Mouse (Mus musculus) megakaryocyte, adult 5-6 weeks (primary cell): ENCODE data around the gene Pex11b. TPM values are rescaled to one million over a fixed set of nuclear protein-coding genes. Genes with fewer than 3 reads are reported as not detected.
A peak's percentile ranks its signal among the peaks of the same experiment; 100 is the strongest.
"Not testable (repeated sequence)": the region's sequence is repeated elsewhere in the genome, so short reads cannot be mapped to it uniquely, and the experiment has no call there.

Source experiments
- ATAC-seq: 2 replicates; pipeline ENCODE4 v1.8.0; 2016; ENCODE audit warnings: mild to moderate bottlenecking, inconsistent platforms; ENCODE audit not compliant: poor library complexity, severe bottlenecking
- total RNA-seq, 2 experiments: library from RNA; stranded (forward) in 1 of 2; stranded (reverse) in 1 of 2; fragments of 153-499, 151-499 nt in 1 of 2; fragments of 221-1000, 200-1000 nt in 1 of 2; gene quantifications; 2 replicates each; pipeline versions ENCODE4 v1.2.3 to v1.2.4; 2015 to 2017

The Pex11b gene
- total RNA-seq, 2 experiments from 2014 or later = 12.3 to 30.9 TPM

DNA sequence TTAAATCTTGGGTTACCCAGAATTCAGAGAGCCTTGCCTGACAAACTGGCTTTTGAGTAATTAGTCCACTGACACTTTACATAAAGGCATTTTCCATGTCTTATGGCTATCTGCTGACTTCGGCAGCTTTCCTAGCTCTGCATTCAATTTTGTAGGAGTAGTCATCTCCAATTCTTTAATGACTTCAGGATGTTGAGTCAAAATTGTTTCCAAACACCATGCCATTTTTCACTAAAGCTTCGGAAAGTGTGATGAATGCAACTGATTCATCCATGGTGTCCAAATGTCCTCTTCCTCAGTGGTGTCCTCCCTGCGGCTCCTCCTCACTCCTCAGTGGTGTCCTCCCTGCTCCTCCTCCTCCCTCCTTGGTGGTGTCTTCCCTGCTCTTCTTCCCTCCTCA, 17.2 kb upstream of the Pex11b start:
- ATAC-seq = no peak

DNA sequence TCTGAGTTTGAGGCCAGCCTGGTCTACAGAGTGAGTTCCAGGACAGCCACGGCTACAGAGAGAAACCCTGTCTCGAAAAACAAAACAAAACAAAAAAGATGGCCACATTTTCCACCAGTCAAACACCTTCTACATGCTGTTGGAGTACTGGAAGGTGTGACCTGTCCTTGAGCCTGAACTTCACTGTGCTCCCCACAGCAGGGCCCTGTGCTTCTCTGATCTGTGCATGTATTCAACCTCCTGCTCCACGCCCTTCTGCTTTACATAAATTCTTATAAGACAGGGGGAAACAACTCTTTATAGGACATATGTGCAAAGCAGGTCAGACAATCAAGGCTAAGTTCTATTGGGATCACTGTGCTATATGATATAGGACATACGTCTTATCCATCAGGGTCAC, 12.0 kb upstream of the Pex11b start:
- ATAC-seq = no peak

DNA sequence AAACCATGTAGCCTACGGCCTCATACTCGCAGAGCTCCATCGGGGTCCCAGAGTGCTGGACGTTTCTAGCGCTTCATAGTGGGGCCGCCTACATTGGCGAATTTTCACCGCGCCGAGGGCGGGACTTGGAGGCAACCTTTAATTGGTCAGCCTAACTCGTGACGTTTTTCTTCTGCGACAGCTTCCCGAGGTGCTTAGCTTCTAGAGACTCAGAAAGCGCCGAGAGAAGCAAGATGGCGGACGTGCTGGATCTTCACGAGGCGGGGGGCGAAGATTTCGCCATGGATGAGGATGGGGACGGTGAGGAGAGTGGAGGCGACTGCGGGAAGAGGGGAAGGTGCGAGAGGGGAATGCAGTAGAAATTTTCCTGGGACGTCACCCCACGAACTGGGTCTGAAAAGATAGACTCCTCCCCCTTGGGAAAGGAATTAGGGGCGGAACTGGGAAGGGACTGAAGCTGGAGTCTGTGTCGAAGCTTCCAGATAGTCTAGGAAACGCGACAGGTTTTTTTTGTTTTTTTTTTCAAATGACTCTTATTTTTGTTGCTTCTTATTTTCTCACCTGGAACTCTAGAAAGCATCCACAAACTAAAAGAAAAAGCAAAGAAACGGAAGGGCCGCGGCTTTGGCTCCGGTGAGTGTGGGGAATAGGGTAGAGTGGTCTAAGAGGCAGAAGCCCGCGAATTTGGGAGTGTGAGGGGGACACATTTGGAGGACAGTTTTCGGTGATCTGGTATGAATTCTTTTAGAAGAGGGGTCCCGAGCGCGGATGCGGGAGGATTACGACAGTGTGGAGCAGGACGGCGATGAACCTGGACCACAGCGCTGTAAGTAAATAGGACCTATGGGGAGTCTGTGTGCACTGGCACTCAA, 5.2 kb upstream of the Pex11b start, which contains the start of gene Rbm8a:
TSS of gene Rbm8a (plus strand) at position 205 of the 872 bp plus-strand sequence.
- peak; percentile 100 for ATAC-seq

DNA sequence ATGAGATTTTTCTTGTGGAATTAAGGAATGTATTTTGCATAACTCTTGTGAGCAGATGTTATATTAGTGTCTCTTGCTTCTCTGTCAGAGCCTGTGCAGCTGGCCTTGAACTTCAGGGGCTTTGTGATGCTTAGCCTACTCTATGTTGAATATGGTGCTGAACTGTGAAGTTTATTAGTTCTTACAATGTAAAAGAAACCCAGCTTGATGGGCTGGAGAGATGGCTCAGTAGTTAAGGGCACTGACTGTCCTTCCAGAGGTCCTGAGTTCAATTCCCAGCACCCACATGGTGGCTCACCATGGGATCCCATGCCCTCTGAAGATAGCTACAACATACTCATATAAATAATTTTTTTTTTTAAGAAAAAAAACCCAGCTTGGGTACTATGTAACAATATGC, 3.1 kb upstream of the Pex11b start:
- no peak for ATAC-seq

DNA sequence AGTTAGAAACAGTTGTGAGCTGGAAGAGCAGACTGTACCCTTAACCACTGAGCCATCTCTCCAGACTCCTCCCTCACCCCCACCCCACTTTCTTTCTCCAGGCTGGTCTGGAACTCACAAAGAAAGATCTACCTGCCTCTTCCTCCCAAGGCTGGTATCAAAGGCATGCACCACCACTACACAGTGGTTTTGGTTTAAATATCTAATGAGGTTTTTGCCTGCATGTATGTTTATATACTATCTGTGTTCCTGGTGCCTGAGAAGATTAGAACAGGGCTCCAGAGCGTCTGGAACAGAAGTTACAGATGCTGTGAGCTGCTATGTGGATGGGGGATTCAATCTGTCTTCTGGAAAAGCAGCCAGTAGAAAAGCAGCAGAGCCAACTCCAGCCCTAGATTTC, 1.2 kb upstream of the Pex11b start:
- no peak for ATAC-seq

DNA sequence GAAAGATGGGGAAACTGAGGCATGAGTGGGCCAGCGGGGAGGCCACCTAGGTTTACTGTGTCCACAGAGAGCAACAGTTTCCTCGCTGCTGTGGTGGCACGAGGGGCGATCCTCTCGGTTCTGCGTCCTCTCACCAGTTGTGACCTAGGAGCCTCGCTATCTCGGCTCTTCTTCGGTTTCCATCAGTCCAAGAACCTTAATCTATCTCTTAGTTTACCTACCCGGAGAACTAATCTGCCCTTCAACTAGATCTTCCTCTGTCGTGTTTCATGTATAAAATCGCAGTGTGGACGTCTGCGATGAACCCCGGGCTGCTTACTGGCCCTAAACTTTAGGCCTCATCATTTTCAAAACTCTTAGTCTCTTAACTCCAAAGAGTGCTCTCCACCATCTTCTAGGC, 730 bp downstream of the Pex11b start:
- no peak for ATAC-seq

DNA sequence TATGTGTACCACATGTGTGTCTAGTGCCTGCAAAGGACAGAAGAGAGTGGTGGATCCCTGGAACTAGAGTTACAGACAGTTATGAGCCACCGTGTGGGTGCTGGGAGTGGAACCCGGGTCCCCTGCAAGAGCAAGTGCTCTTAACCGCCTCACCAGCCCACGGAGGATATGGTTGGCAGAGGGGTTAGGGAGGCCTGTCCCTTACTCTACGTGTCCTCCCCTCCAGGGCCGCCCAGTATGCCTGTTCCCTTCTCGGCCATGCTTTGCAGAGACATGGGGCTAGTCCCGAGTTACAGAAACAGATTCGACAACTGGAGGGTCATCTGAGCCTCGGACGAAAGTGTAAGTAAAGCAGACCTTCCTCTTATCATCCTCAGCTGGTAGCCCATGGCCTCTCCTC, 1.3 kb downstream of the Pex11b start:
- no peak for ATAC-seq

DNA sequence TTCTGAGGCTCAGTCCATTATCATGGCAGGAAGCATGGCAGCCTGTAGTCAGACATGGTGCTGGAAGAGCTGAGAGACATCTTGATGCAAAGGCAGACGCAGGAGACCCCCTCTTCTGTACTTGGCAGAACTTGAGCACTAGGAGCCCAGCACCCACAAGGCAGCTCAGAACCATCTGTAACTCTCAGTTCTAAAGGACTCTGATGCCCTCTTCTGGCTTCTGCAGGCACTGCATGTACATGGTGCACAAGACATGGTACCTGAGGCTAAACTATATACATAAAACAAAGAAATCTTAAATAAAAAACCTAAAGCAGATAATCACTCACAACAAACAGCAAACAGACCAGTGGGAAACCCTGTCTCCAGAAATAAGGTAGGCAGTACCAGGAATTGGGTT, 4.0 kb downstream of the Pex11b start:
- peak; percentile 57 for ATAC-seq

DNA sequence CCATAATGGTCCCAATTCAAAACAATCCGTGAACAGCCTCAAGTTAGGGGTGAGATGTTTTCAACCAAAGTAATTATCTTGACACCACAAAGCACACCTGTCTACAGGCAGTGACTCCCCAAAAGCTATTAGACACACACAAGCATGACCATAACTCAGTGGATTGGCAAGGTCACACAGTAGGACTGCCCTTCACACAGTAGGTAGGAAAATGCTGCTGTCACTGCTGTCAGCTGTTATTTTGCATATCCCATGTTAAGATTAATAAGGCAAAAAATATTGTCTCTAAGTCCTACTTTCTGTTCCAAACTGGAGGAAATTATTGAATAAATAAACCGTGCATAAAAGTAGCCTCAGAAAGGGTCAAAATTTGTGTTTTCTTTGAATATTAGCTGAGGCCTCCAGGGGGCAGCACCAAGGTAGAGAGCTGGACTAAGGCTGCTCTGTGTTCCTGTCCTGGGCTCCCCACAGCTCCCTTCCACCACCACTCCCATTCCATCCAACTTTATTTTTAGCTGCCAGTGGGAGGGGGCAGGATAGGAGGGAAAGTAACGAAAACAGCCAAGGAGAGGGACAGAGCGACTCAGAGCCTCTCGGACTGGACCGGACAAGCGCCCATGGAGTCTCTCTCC, 10.0 kb downstream of the Pex11b start, which contains the start of gene Itga10:
TSS of gene Itga10 (plus strand) at position 567 of the 632 bp plus-strand sequence.
- ATAC-seq = peak; percentile 57; the same call in 1 of the 2 replicates

DNA sequence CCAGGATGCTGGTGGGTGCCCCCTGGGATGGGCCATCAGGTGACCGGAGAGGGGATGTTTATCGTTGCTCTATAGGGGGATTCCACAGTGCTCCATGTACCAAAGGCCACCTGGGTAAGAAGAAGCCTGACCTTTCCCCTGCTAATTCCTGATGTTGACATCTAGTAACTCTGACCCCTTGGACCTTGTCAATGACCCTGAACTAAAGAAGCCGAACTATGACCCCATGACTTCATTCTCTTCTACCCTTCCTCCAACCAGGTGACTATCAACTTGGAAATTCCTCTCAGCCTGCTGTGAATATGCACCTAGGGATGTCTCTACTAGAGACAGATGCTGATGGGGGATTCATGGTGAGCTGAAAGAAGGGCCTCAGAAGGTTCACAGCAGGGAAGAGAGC, 12.2 kb downstream of the Pex11b start:
- ATAC-seq = no peak

DNA sequence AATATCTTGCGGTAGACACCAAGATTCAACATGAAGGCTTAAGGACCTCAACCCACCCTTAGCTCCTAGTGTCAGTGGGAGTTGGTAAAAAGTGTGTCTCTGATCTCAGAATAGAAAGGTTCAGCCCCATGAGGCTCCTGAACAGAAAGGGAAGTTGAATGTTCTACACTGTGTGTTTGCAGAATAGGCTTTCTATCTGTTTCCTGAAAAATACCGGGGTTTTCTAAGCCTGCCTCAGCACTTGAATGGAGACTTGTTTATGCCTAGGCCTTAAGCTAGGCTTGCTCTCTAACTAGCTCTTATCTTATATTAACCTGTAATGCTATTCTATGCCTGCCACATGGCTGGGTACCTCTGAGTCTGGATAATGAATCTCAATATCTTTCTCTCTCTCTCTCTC, 25.7 kb downstream of the Pex11b start:
- peak; percentile 48; the same call in 1 of the 2 replicates for ATAC-seq

DNA sequence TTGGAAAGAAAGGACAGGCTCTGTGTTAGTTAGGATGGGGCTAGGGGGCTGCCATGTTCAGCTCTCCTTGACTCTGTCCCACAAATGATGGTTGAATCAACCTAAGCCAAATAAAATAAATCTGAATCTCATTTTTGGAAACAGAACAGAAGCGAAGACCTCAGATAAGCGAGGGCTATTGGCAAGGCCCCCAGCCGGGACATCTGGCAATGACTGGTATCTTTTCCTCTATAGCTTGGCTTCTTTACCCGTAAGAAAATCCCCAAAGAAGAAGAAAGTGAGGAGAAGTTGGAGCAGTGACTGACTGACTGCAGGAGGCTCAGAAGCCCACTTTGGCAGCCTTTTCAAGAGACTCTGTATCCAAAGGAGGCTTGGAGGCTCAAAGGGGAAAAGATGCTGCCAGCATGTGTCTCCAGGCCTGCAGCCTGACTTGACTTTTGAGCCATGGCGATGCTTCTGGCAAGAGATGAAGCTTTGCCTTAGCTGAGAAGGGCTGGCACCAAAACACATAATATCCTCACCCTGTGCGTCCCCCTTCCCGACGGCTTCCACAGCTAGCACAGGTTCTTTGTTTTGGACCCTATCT, 27.6 kb downstream of the Pex11b start:
- ATAC-seq = no peak

DNA sequence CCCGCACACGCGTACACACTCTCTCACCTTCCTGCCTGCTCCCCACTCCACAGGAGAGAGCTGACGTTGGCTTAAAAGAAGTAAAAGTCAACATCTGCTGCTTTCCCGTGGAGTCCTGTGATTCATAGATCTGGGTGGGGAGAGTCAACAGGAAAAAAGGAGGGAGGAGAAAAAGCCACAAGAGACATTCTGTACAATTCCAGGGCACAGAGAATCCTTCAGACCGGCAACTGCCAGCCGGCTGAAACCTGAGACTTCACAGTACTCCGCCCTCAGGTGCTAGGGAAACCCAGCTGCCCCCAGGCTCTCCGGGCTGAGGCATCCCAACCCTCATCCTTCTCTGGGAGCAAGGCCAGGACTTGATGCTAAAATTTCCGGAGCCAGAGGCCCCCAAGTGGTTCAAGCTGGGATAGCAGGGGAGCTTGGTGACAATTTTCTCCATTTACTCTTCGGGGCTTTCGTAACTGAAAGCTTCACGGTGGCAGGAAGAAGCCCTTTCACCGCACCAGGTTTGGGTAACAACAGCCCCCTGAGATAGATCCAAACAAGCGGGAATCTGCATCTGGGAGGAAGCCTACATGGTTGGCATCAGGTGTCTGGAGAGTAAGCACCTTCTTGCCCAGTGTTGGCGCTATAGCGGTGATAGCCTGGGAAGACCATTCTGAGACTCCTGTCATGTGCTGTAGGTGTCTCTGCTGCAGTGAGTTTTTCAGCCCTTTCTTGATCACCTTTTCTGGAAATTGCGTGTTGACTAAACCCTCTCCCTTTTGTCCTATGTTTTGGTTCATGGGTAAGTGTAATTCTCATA, 28.5 kb downstream of the Pex11b start:
- peak; percentile 85 for ATAC-seq

DNA sequence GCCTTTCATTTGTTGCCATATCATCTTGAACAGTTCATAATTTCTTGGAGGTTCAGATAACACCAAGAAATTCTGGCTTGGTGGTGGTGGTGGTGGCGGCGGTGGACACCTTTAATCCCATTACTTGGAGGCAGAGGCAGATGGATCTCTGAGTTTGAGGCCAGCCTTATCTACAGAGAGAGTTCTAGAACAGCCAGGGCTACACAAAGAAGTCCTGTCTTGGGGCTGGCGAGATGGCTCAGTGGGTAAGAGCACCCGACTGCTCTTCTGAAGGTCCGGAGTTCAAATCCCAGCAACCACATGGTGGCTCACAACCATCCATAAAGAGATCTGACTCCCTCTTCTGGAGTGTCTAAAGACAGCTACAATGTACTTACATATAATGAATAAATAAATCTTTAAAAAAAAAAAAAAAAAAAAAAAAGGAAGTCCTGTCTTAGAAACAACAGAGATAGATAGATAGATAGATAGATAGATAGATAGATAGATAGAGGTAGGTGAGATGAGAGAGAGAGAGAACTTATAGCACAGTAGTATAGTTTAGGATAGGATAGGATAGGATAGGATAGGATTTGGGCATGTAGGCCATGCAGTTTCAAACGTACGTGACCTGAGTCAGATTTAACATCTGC, 30.7 kb downstream of the Pex11b start:
- ATAC-seq = not testable (repeated sequence)

DNA sequence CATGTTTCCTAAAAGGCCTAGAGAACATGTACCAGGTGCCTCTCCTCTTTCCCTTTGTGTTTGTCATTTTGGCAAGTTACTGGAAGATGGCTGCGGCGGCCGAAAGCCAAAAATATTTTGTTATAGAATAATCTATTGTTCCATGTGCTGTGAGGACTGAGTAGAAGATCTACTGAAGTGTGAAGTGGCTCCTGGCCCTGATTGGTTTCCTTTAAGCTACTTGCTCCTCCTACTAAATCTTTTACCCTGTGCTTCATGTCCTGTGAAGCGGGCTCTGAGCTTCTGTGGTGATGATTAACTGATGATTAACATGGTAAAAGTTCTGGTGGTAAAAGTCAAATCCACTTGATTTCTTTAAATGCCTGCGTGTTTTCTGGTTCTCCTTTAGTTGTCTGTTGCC, 31.7 kb downstream of the Pex11b start:
- no peak for ATAC-seq

DNA sequence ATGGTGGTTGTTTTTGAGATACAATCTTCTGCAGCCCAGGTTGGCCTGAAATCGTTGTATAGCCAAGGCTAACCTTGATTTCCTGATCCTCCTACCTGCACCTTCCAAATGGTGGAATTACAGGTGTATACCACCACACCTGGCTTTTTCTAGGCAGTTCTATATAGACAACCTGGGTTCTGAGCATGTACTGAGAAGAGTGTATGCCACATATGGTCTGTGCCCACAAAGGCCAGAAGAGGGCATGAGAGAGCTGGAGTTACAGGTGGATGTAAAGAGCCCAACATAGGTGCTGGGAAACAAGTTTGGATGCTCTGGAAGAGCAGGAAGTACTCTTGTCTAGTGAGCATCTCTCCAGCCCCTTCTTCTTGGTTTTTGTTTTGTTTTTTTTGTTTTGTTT, 32.1 kb downstream of the Pex11b start:
- peak; percentile 37 for ATAC-seq

DNA sequence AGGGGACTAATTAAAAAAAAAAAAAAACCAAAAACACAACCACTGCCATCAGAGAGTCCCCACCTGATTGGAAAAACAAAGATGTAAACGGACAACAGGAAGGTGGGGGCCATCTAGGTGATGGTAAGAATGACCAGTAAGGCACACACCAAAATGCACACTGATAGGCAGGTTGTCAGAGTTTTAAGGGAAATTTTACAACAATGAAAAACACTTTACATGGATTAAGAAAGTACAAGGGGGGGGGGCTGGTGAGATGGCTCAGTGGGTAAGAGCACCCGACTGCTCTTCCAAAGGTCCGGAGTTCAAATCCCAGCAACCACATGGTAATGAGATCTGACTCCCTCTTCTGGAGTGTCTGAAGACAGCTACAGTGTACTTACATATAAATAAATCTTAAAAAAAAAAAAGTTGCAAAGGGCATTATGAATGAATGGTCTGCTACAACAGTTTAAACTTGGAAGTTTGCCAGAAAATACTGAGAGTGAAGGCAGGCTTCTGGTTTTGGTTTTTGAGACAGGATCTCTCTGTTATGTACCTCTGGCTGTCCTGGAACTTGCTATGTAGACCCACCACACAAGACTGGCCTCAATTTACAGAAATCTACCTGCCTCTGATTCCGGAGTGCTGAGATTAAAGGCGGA, 33.4 kb downstream of the Pex11b start:
- no peak for ATAC-seq

DNA sequence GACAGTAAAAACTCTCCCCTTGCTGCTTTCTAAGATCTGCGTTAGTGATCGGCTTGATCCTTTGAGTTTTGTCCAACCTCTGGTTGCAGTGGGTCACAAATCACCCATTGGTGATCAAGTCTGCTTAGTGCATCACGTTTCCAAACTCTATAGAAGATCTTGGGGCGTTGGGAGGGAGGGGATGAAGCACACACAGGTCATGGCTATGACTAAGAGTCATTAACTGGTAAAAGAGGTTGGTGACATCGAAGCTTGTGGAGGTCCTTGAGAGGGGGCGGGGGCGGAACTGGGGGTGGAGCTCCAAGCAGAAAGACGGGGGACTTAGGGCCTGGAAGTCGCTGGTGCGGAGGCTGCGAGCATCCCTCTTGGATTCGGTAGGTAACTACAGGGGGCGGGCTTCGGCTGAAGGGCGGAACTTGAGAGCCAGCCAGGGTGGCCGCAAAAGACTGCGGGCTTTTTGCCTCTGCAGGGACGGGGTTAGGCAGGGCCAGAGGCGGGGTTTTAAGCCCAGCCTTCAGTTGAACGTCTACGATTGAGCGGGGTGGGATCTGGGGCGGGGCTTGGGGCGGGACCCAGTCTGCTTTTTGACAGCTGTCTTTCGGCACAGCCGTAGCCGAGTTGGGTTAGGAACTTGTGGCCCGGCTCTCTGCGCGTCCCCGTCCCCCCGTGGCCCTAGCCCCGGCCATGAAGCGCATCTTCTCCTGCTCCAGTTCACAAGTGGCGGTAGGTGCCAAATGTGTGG, 34.7 kb downstream of the Pex11b start, which contains the start of gene Ankrd35:
TSS of gene Ankrd35 (plus strand) at position 405 of the 742 bp plus-strand sequence.
- peak; percentile 97 for ATAC-seq

DNA sequence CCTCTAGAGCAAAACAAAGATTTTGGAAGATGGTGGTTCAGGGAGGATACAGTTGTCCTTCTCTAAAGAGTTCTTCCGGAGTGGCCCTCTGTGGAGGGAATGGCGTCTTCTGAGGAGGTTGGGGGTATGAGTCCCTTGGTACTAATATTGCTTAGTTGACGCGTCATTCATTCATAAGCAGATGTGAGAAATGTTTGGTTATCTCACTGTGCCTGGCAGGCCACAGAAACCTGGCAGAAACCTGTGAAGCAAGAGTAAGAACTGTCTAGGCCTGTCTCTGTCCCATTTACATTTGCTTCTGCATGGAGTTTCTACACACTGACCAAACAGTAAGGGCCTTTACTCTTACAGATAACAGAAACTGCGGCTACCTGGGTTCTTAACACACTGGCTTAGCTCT, 36.3 kb downstream of the Pex11b start:
- no peak for ATAC-seq
